In genomic region chr11:121741433-121741832, GRCm38 (mm10) we compare ENCODE assay signal across 8 mouse cellular contexts. TPM values are rescaled to one million over a fixed set of nuclear protein-coding genes. Genes with fewer than 3 reads are reported as not detected.
DNase-seq lines count a peak whose midpoint lies in the region; ATAC-seq and TF ChIP-seq lines count a peak whose summit lies in the region.

No protein-coding gene starts in this region.

- H3K4me3 ChIP-seq in kidney, embryonic 14.5 days (ENCODE audit: low read length), result no peak overlapping the region
- no peak overlapping the region for H3K4me3 ChIP-seq in cerebellum, adult 2 months (replicated peaks; ENCODE audit: insufficient read depth, low read depth, low read length)

- no peaks in the 10 kb centered on the region for H3K9me3 ChIP-seq in kidney, embryonic 14.5 days (ENCODE audit: control insufficient read depth, low read length)

- no peak for TF ChIP-seq POLR2A in cerebellum, adult 2 months (IDR thresholded peaks at IDR 0.05; ENCODE audit: borderline replicate concordance, insufficient read depth, low read length)

- H3K27me3 ChIP-seq in kidney, embryonic 14.5 days (ENCODE audit: control insufficient read depth, insufficient read depth, low read length), result no peaks in the 10 kb centered on the region
- no peaks in the 10 kb centered on the region for H3K27me3 ChIP-seq in cerebellum, adult 2 months (ENCODE audit: control insufficient read depth, insufficient read depth, low read length)

- H3K4me2 ChIP-seq in kidney, embryonic 14.5 days (replicated peaks; ENCODE audit: low read depth, low read length), result no peak overlapping the region

- no peaks in the 10 kb centered on the region for H3K36me3 ChIP-seq in kidney, embryonic 14.5 days (ENCODE audit: control insufficient read depth, insufficient read depth, low read length)

- no peaks in the 10 kb centered on the region for H3K4me1 ChIP-seq in kidney, embryonic 14.5 days (ENCODE audit: control insufficient read depth, insufficient read depth, low read length)
- H3K4me1 ChIP-seq in cerebellum, adult 2 months (ENCODE audit: control insufficient read depth, insufficient read depth, low read length), result no peaks in the 10 kb centered on the region

- no peak overlapping the region for H3K9ac ChIP-seq in kidney, embryonic 14.5 days (ENCODE audit: low read depth, low read length)

- no peak for ATAC-seq in kidney, embryonic 14.5 days (ENCODE audit: low FRiP score, low TSS enrichment)

- no peak for TF ChIP-seq CTCF in cerebellum, adult 2 months (IDR thresholded peaks at IDR 0.05; ENCODE audit: borderline replicate concordance, insufficient read depth, low read depth, low read length)

- no peak overlapping the region for H3K27ac ChIP-seq in kidney, embryonic 14.5 days (ENCODE audit: low read depth, low read length)
- H3K27ac ChIP-seq in cerebellum, adult 2 months (ENCODE audit: insufficient read depth, low read length), result no peak overlapping the region

- 73% methylated on average over 1 of the region's 1 CpGs for WGBS in kidney, embryonic 14.5 days
- WGBS in cerebellum, adult 2 months, result 41% methylated on average over 1 of the region's 1 CpGs

- DNase-seq in adrenal gland, postnatal 10 days, result peak; percentile 15
- DNase-seq in adrenal gland, postnatal 25 days, result no peak
- DNase-seq in 3T3-L1 (ENCODE audit: low read depth, low spot score), result peak; percentile 93
- DNase-seq in fat pad, adult 2 months (ENCODE audit: extremely low read depth, low read depth, low spot score), result peak; percentile 95
- DNase-seq in left cerebral cortex, adult 9 months (ENCODE audit: low spot score in 2 of 2), result peak; percentile 14 to 39
- peak; percentile 25 for DNase-seq in right cerebral cortex, postnatal 25 days
- no peak for DNase-seq in cerebellum, adult 2 months

RNA-seq across cellular contexts. Expression of gene Metrnl, which starts 40.1 kb away (rescaled TPM):
- total RNA-seq in adrenal gland, postnatal 10 days (2021), result 10 to 100 TPM; 15.2 to 34.8 TPM
- total RNA-seq in adrenal gland, postnatal 25 days (2021), result 27.6 and 33.6 TPM in 2 replicates
- polyA plus RNA-seq in kidney, embryonic 14.5 days (2014; fragmentation: Nextera tagmentation; extraction: Ambion mirVana), result 15.6 and 18.3 TPM in 2 replicates
- 10.8 and 13.2 TPM in 2 replicates for polyA plus RNA-seq in cerebellum, adult 2 months (2012; rRNA removed)

Comparison
In these comparisons a context has a peak if more than half of its experiments do, and no peak if none do; other contexts are left out.
1. DNase-seq: peak in adrenal gland, postnatal 10 days (single experiment), 3T3-L1 (single experiment), fat pad, adult 2 months (single experiment), left cerebral cortex, adult 9 months (2 of 2) and right cerebral cortex, postnatal 25 days (single experiment); none in adrenal gland, postnatal 25 days (single experiment) and cerebellum, adult 2 months (0 of 2).